Mouse (Mus musculus): Measurements from ENCODE around the gene Mdfi. TPM values are rescaled to one million over a fixed set of nuclear protein-coding genes. Genes with fewer than 3 reads are reported as not detected.

The Mdfi gene
- total and polyA plus RNA-seq, 2 experiments from 2014 or later: 0.99 to 9.5 TPM

DNA sequence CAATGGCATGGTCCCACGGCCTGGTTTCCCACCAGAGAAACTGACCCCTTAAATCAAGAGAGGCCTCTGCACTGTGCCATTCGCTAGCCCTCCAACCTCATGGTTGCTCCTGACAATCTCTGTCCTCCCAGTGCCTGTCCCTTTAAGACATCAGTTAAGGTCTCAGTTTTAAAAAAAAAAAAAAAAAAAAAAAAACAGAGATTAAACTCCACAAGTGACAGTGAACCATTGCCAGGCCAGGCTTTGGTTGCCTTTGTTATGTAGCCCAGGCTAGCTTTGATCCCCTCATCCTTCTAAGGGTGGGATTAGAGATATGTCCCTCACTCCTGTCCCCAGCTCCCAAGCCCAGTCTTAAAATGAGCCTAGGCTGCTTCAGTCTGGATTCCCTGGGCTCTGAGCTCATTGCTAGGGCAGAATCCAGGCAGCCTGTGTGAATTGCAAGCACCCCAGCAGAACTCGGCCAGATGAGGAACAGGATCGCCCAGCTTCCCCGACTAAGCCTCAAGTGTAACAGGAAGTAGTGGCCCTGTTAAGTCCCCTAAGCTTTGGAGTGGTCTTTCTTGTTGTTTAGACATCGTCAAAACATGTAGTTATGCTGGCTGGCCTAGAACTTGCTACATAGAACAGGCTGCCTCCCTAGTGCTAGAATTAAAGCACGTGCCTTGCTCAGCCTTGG is 16.3 kb upstream of the Mdfi start:
- WGBS: 85% methylated on average over 7 of the region's 7 CpGs
- Histone ChIP-seq H3K27ac (ENCODE audit: low read depth, low read length) (no peak overlapping the region), H3K36me3 (ENCODE audit: insufficient read depth) (no peaks in the 10 kb centered on the region), H3K4me2 (ENCODE audit: low read depth) (no peak overlapping the region), H3K4me3 (ENCODE audit: low read depth, low read length) (no peak overlapping the region), H3K9me3 (ENCODE audit: low read length) (no peaks in the 10 kb centered on the region), H3K4me1 (ENCODE audit: insufficient read depth) (no peaks in the 10 kb centered on the region), H3K27me3 (ENCODE audit: insufficient read depth, low read length) (no peaks in the 10 kb centered on the region), H3K9ac (no peak overlapping the region)
- DNase-seq (no peak), ATAC-seq (no peak)
- no peak for TF ChIP-seq CTCF (IDR thresholded peaks at IDR 0.05; ENCODE audit: low read depth)

DNA sequence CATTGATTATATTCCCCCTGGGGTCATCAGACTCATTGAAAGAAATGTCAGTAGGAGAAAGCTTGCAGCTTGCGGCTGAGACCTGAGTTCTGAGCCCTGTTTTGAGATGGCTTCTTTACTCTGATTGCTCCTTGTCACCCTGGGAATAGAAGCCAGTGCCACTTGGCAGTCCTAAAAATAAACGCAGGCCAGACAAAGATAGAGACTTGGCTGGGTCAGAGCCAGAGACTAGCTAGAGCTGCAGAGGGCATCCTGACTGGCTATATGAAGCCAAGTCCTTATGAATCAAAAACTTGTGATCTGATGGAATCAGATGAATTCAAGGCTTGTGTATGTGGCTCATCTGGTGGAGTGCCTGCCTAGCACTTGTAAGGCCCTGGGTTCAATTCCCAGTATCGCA is 15.5 kb upstream of the Mdfi start:
- no peak overlapping the region for H3K4me2 ChIP-seq (ENCODE audit: low read depth)
- ATAC-seq: no peak
- H3K9me3 ChIP-seq (ENCODE audit: low read length): no peaks in the 10 kb centered on the region
- no peak overlapping the region for H3K4me3 ChIP-seq (ENCODE audit: low read depth, low read length)
- no peaks in the 10 kb centered on the region for H3K36me3 ChIP-seq (ENCODE audit: insufficient read depth)
- DNase-seq: no peak
- H3K27ac ChIP-seq (ENCODE audit: low read depth, low read length): no peak overlapping the region
- no peaks in the 10 kb centered on the region for H3K4me1 ChIP-seq (ENCODE audit: insufficient read depth)
- no peak for TF ChIP-seq CTCF (IDR thresholded peaks at IDR 0.05; ENCODE audit: low read depth)
- H3K27me3 ChIP-seq (ENCODE audit: insufficient read depth, low read length): no peaks in the 10 kb centered on the region
- no peak overlapping the region for H3K9ac ChIP-seq
- 64% methylated on average over 3 of the region's 3 CpGs for WGBS

DNA sequence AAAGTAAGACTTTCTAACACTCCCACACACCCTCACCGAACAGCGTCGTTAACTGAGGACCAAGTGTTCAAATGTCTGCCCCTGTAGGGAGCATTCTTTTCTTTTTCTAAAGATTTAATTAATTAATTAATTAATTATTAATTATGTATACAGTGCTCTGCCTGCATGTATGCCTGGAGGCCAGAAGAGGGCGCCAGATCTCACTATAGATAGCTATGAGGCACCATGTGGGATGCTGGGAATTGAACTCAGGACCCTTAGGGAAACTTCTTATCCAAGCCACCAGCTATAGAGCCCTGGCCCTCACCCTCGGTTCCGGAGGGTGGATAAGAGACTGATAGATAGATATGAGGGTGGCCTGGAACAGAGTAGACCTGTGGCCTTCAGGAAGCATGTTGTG is 13.5 kb upstream of the Mdfi start:
- TF ChIP-seq CTCF (IDR thresholded peaks at IDR 0.05; ENCODE audit: low read depth): no peak
- H3K27ac ChIP-seq (ENCODE audit: low read depth, low read length): no peak overlapping the region
- H3K4me3 ChIP-seq (ENCODE audit: low read depth, low read length): no peak overlapping the region
- ATAC-seq (no peak), DNase-seq (no peak)
- no peaks in the 10 kb centered on the region for H3K27me3 ChIP-seq (ENCODE audit: insufficient read depth, low read length)
- H3K4me2 ChIP-seq (ENCODE audit: low read depth): no peak overlapping the region
- H3K36me3 ChIP-seq (ENCODE audit: insufficient read depth): no peaks in the 10 kb centered on the region
- no peaks in the 10 kb centered on the region for H3K4me1 ChIP-seq (ENCODE audit: insufficient read depth)
- H3K9ac ChIP-seq: no peak overlapping the region
- 73% methylated on average over 6 of the region's 6 CpGs for WGBS
- H3K9me3 ChIP-seq (ENCODE audit: low read length): no peaks in the 10 kb centered on the region

DNA sequence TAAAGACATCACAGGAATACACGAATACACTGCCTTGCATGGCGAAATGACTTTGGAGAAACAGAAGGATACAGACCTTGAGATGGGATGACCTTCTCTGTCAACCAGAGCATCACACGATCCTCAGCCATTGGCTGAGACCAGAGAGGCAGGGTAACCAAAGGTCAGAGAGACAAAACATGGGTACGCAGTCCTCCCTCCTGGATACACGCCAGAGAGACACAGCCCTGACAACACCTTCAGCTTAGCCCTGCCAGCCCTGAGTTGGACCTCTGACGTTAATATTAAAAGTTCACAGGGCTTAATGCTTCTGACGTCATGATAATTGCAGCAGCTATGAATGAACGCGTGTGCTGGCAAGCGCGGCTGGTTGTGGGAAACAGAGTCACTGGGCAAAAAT is 11.1 kb upstream of the Mdfi start:
- Histone ChIP-seq H3K4me3 (ENCODE audit: low read depth, low read length) (no peak overlapping the region), H3K4me2 (ENCODE audit: low read depth) (no peak overlapping the region), H3K36me3 (ENCODE audit: insufficient read depth) (no peaks in the 10 kb centered on the region), H3K27ac (ENCODE audit: low read depth, low read length) (no peak overlapping the region), H3K9me3 (ENCODE audit: low read length) (no peaks in the 10 kb centered on the region), H3K9ac (no peak overlapping the region), H3K4me1 (ENCODE audit: insufficient read depth) (no peaks in the 10 kb centered on the region), H3K27me3 (ENCODE audit: insufficient read depth, low read length) (no peaks in the 10 kb centered on the region)
- no peak for TF ChIP-seq CTCF (IDR thresholded peaks at IDR 0.05; ENCODE audit: low read depth)
- WGBS: 81% methylated on average over 11 of the region's 11 CpGs
- DNase-seq (no peak), ATAC-seq (no peak)

DNA sequence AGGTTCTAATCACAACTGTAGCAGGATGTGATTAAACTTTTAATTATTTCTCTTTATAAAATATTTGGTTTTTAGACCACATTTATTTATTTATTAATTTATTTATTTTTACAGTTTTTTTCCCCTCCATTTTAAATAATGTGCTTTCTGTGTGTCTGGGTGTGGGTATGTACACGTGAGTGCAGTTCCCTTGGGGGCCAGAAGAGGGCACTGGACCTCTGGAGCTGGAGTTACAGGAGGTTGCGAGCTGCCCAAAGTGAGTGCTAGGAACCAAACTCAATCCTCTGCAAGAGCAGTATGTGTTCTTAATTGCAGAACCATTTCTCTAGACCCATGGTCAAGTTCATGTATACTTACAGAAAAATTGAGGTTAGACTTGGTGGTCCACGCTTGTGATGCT is 9.0 kb upstream of the Mdfi start:
- Histone ChIP-seq H3K4me2 (ENCODE audit: low read depth) (no peak overlapping the region), H3K9ac (no peak overlapping the region), H3K4me1 (ENCODE audit: insufficient read depth) (no peaks in the 10 kb centered on the region), H3K36me3 (ENCODE audit: insufficient read depth) (no peaks in the 10 kb centered on the region), H3K4me3 (ENCODE audit: low read depth, low read length) (no peak overlapping the region), H3K9me3 (ENCODE audit: low read length) (no peaks in the 10 kb centered on the region), H3K27ac (ENCODE audit: low read depth, low read length) (no peak overlapping the region), H3K27me3 (ENCODE audit: insufficient read depth, low read length) (no peaks in the 10 kb centered on the region)
- TF ChIP-seq CTCF (IDR thresholded peaks at IDR 0.05; ENCODE audit: low read depth): peak; percentile 25; the same call in 1 of the 2 replicates
- DNase-seq: no peak
- ATAC-seq: no peak
- 96% methylated on average over 3 of the region's 3 CpGs for WGBS

DNA sequence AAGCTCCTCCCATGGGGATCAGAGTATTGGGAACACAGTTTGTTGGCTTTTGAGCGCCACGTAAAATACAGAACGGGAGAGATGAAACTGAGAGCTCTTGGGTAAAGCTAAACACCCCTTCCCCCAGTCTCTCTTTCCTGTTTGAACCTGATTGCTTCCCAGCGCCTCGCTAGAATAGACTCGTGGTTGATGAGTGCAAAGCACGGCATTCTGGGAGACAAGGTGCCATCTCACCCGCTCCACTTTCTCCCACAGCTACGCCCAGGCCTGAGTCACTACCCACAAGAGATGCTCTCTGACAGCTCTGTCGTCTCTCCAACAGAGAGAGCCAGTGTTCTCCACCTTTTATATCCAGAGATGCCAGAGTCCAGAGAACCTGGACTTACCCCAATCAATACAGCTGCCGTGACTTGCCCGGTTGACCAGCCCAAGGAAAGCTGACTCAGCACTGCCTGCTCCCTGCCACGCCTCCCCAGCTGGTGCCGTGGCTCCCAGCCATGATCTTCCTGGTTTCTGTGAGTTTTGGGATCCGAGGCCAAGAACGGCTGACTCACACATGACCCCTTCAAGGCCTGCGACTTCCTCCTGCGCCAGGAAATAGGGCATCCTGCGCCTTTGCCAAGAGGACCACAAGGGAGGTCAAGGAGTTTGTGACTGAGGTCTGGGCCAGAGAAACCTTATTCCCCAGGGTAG is 7.6 kb upstream of the Mdfi start:
- no peaks in the 10 kb centered on the region for H3K4me1 ChIP-seq (ENCODE audit: insufficient read depth)
- H3K4me3 ChIP-seq (ENCODE audit: low read depth, low read length): no peak overlapping the region
- H3K27ac ChIP-seq (ENCODE audit: low read depth, low read length): no peak overlapping the region
- H3K27me3 ChIP-seq (ENCODE audit: insufficient read depth, low read length): no peaks in the 10 kb centered on the region
- H3K36me3 ChIP-seq (ENCODE audit: insufficient read depth): no peaks in the 10 kb centered on the region
- DNase-seq (no peak), ATAC-seq (peak; percentile 27; the same call in 1 of the 2 replicates)
- WGBS: 77% methylated on average over 19 of the region's 19 CpGs
- no peak overlapping the region for H3K4me2 ChIP-seq (ENCODE audit: low read depth)
- no peak overlapping the region for H3K9ac ChIP-seq
- no peaks in the 10 kb centered on the region for H3K9me3 ChIP-seq (ENCODE audit: low read length)
- TF ChIP-seq CTCF (IDR thresholded peaks at IDR 0.05; ENCODE audit: low read depth): no peak

DNA sequence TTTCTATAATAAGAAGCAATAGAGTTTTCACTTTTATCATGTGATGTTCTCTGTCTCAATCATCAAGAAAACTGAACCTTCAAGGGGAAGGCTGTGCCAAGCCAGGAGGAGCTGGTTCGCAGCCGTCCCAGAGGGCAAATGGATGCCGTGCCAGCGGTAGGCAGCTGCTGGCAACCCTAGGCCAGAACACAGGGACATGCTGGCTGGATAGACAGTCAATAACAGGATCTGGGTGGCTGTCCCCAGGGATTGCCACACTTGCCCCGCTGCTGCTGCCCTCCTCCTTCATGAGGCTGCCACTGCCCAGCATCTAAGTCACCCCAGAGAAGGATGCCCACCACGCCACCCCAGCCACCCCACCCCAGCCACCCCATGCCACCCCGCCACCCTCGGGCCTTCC is 7.0 kb upstream of the Mdfi start:
- Histone ChIP-seq H3K27ac (ENCODE audit: low read depth, low read length) (no peak overlapping the region), H3K4me3 (ENCODE audit: low read depth, low read length) (no peak overlapping the region), H3K36me3 (ENCODE audit: insufficient read depth) (no peaks in the 10 kb centered on the region), H3K4me1 (ENCODE audit: insufficient read depth) (no peaks in the 10 kb centered on the region), H3K9me3 (ENCODE audit: low read length) (no peaks in the 10 kb centered on the region), H3K4me2 (ENCODE audit: low read depth) (no peak overlapping the region), H3K27me3 (ENCODE audit: insufficient read depth, low read length) (no peaks in the 10 kb centered on the region), H3K9ac (no peak overlapping the region)
- WGBS: 87% methylated on average over 8 of the region's 8 CpGs
- no peak for DNase-seq
- no peak for TF ChIP-seq CTCF (IDR thresholded peaks at IDR 0.05; ENCODE audit: low read depth)
- no peak for ATAC-seq

Data from forebrain, postnatal 0 days (tissue).